Mouse (Mus musculus) heart, postnatal 0 days (tissue): ENCODE data around the gene Lss.

Experiments
- CTCF ChIP-seq: IDR thresholded peaks from 2 replicates; pipeline ENCODE4 v1.5.1; 2016; ENCODE audit warnings: antibody characterized with exemption, control low read depth, low read depth
- EP300 ChIP-seq: IDR thresholded peaks from 2 replicates; pipeline ENCODE4 v1.6.1; 2016; ENCODE audit warnings: antibody characterized with exemption, low read depth

GRCm38 (mm10) chr10:76535526-76535925 is 4.1 kb downstream of the Lss start:
- no peak for TF ChIP-seq CTCF
- no peak for TF ChIP-seq EP300
